Mouse (Mus musculus): ENCODE data around the gene Olfr868.

Olfr868 gene

GRCm38 (mm10) chr9:20098326-20098725, at the start of gene Olfr868:
Olfr868 (plus strand) TSS chr9:20098626.
- no peak for DNase-seq (ENCODE audit: low spot score)

GRCm38 (mm10) chr9:20057462-20057861, 41.0 kb upstream of the Olfr868 start, which contains the start of gene Olfr867:
Olfr867 (minus strand) TSS chr9:20057562.
- no peak for DNase-seq (ENCODE audit: low spot score)

GRCm38 (mm10) chr9:20070236-20070635, 28.2 kb upstream of the Olfr868 start:
- DNase-seq (ENCODE audit: low spot score), result no peak

DNA sequence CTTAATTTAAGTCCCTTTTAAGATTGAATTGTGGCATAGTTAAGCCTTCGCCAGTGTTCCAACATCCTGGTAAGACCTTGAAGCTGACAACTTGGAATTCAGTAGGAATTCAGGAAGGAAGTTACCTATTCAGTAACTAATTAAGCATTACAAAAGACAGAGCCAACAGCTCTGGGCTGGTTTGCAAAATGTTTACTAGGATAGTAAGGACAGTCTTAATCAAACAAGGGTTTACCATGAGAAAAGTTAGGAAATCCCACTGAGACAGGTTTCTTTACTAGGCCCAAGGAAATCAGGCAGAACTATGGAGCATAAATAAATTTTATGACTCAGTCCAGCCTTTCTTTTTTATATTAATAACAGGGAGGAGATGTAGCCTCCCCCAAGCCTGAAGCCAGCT, 27.1 kb upstream of the Olfr868 start:
- DNase-seq (ENCODE audit: low spot score), result no peak

DNA sequence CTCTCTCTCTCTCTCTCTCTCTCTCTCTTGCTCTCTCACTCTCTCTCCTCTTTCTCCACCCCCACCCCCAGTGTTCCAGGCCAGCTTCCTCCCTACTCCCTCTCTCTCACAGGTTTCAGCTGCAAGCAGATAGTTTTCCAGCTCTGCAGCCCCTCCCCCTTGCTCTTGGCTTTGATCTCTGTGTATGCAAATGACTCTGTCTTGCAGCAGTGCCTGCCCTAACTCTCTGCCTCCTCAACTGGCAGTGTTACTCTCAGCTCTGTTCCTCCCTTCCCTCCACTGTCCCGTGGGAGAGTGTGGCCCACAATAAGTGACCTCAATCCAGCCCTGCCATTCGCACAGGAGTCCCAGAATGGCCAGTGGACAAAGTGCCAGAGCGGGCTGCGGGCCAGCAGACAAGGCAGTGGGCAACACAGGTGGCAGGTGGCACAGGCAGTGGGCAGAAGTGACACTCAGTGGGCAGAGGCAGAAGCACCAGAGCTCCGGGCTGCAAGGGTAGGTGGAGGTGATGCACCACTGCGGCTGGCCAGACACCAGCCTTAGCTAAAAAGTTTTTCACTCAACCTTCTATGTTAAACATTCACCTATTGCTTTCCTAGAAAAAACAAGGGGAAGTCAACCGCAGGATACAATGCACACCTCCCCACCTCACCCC, 24.8 kb upstream of the Olfr868 start:
- DNase-seq (ENCODE audit: low spot score), result no peak

DNA sequence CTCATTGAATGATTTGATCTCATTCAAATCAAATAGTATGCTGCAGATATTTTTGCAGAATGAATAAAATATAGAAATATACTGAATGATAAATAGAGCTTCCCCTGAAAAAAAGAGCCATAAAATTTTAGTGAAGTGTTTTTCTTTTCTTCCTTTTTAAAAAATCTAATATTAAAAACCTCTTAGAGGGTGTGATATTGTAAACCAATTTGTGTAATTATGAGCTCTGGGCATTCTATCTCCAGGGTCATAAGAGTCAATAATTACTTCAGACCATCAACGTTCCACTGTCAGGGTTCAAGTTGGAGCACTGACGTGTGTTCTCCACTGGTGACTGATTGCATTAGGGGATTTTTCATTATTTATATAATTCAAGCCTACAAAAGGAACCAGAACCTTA, 30.3 kb downstream of the Olfr868 start, which contains the start of gene Olfr869:
Gene Olfr869 (plus strand): TSS at position 301 of the 400 bp plus-strand sequence.
- no peak for DNase-seq (ENCODE audit: low spot score)

DNA sequence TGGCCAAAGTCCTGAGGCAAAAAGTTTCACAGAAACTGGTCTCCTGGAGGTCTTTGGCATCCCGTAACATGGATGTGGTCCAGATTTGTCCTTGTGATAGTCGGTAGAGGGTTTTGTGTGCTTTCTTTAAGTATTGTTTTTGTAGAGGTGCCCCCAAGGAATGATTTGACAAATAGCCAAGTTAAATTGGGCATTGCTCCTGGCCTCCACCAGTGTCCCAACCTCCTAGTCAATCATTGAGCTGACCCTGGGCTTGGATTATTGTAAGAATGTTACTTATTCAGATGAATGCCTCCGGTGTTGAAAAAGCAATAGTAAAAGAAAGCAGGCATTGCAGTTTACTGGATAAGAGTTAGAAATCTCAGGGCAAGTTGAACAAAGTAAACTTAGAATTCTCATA, 51.3 kb downstream of the Olfr868 start:
- DNase-seq (ENCODE audit: low spot score), result no peak
